Mouse (Mus musculus) layer of hippocampus, adult 9-11 months (tissue): ENCODE results near the gene Sppl2b.

Source experiments
- DNase-seq: peaks from one replicate; pipeline ENCODE4 v3.0.0; 2022

The Sppl2b gene

GRCm38 (mm10) chr10:80900318-80901247, 45.5 kb downstream of the Sppl2b start, which contains the start of gene Timm13:
Gene Timm13, minus strand, starts transcription at chr10:80900969.
- peak; percentile 100 for DNase-seq

- no peak for DNase-seq
Measured at GRCm38 (mm10) chr10:80901409-80902272, 46.6 kb downstream of the Sppl2b start.

GRCm38 (mm10) chr10:80902273-80902940, 47.3 kb downstream of the Sppl2b start:
- no peak for DNase-seq

- DNase-seq = no peak
Measured at GRCm38 (mm10) chr10:80903282-80903681, 48.2 kb downstream of the Sppl2b start.

- no peak for DNase-seq
Measured at GRCm38 (mm10) chr10:80904004-80904693, 49.1 kb downstream of the Sppl2b start.

GRCm38 (mm10) chr10:80904709-80905108, 49.6 kb downstream of the Sppl2b start:
- DNase-seq = no peak

- DNase-seq = no peak
Measured at GRCm38 (mm10) chr10:80909375-80910162, 54.5 kb downstream of the Sppl2b start.

- DNase-seq = no peak
Measured at GRCm38 (mm10) chr10:80911354-80911753, 56.3 kb downstream of the Sppl2b start.

- no peak for DNase-seq
Measured at GRCm38 (mm10) chr10:80911891-80912290, 56.8 kb downstream of the Sppl2b start.

- no peak for DNase-seq
Measured at GRCm38 (mm10) chr10:80913364-80914011, 58.4 kb downstream of the Sppl2b start.

- DNase-seq = no peak
Measured at GRCm38 (mm10) chr10:80914253-80914656, 59.2 kb downstream of the Sppl2b start.

- no peak for DNase-seq
Measured at GRCm38 (mm10) chr10:80915260-80915659, 60.2 kb downstream of the Sppl2b start.

GRCm38 (mm10) chr10:80915736-80916135, 60.7 kb downstream of the Sppl2b start:
- DNase-seq = no peak

- no peak for DNase-seq
Measured at GRCm38 (mm10) chr10:80917336-80917778, 62.3 kb downstream of the Sppl2b start.

GRCm38 (mm10) chr10:80917779-80918434, 62.8 kb downstream of the Sppl2b start, which contains the start of gene Lmnb2:
Gene Lmnb2, minus strand, starts transcription at chr10:80918245.
- DNase-seq = peak; percentile 89
